Mouse (Mus musculus) myocyte (in vitro differentiated cells): ENCODE data around the gene Arid5b. TPM values are rescaled to one million over a fixed set of nuclear protein-coding genes. Genes with fewer than 3 reads are reported as not detected.

Experiments
- H3K27me3 ChIP-seq: one replicate; pipeline ENCODE4 v1.6.1; 2011; ENCODE audit not compliant: control insufficient read depth, insufficient read depth, insufficient read length
- H3K36me3 ChIP-seq: one replicate; pipeline ENCODE4 v1.6.1; 2011; ENCODE audit not compliant: control insufficient read depth, insufficient read depth
- H3K4me2 ChIP-seq: one replicate; pipeline ENCODE4 v1.6.1; 2011; ENCODE audit warnings: low read depth, control low read depth
- H3K4me3 ChIP-seq: one replicate; pipeline ENCODE4 v1.5.1; 2011; ENCODE audit warnings: mild to moderate bottlenecking, control low read depth, moderate library complexity
- H3K79me2 ChIP-seq: one replicate; pipeline ENCODE4 v1.6.1; 2011; ENCODE audit not compliant: control insufficient read depth, insufficient read depth
- H3ac ChIP-seq: one replicate; pipeline ENCODE4 v1.6.1; 2011; ENCODE audit not compliant: control insufficient read depth, insufficient read length
- CEBPB ChIP-seq: IDR thresholded peaks from 2 replicates; pipeline ENCODE4 v1.6.1; 2011; ENCODE audit warnings: mild to moderate bottlenecking, moderate library complexity; ENCODE audit not compliant: poor library complexity, insufficient read depth, severe bottlenecking
- E2F4 ChIP-seq: IDR thresholded peaks from one replicate; pipeline ENCODE4 v1.6.1; 2011; ENCODE audit warnings: mild to moderate bottlenecking, control low read depth, moderate library complexity; ENCODE audit not compliant: insufficient read depth
- MAX ChIP-seq: IDR thresholded peaks from one replicate; pipeline ENCODE4 v1.6.1; 2011; ENCODE audit warnings: low read depth, mild to moderate bottlenecking, control low read depth
- MYOD1 ChIP-seq, 3 experiments: IDR thresholded peaks; one replicate each; pipeline ENCODE4 v1.6.1; 2011; ENCODE audit warnings: control low read depth in 2 of 3, low read depth in 2 of 3, mild to moderate bottlenecking in 2 of 3, moderate library complexity in 1 of 3; ENCODE audit not compliant: insufficient read length in 2 of 3, control insufficient read depth in 1 of 3
- MYOG ChIP-seq, 3 experiments: IDR thresholded peaks; one replicate each; pipeline ENCODE4 v1.6.1; 2011; ENCODE audit warnings: control low read depth in 2 of 3, low read depth in 2 of 3, mild to moderate bottlenecking in 2 of 3; ENCODE audit not compliant: insufficient read length in 2 of 3, control insufficient read depth in 1 of 3, insufficient read depth in 1 of 3
- POLR2A ChIP-seq: IDR thresholded peaks from one replicate; pipeline ENCODE4 v1.6.1; 2011; ENCODE audit warnings: low read depth, mild to moderate bottlenecking, control low read depth, moderate library complexity; ENCODE audit not compliant: insufficient read length
- POLR2AphosphoS2 ChIP-seq: IDR thresholded peaks from one replicate; pipeline ENCODE4 v1.6.1; 2011; ENCODE audit warnings: low read depth, control low read depth; ENCODE audit not compliant: insufficient read length
- REST ChIP-seq: IDR thresholded peaks from one replicate; pipeline ENCODE4 v1.6.1; 2011; ENCODE audit warnings: mild to moderate bottlenecking, control low read depth, moderate library complexity; ENCODE audit not compliant: insufficient read depth, insufficient read length
- SRF ChIP-seq: IDR thresholded peaks from one replicate; pipeline ENCODE4 v1.6.1; 2011; ENCODE audit warnings: low read depth; ENCODE audit not compliant: control insufficient read depth, insufficient read length
- TCF12 ChIP-seq: IDR thresholded peaks from one replicate; pipeline ENCODE4 v1.6.1; 2011; ENCODE audit warnings: mild to moderate bottlenecking, control low read depth; ENCODE audit not compliant: poor library complexity, insufficient read depth, severe bottlenecking
- TCF3 ChIP-seq: IDR thresholded peaks from one replicate; pipeline ENCODE4 v1.6.1; 2011; ENCODE audit warnings: low read depth, control low read depth; ENCODE audit not compliant: insufficient read length
- USF1 ChIP-seq: IDR thresholded peaks from one replicate; pipeline ENCODE4 v1.6.1; 2011; ENCODE audit warnings: low read depth, mild to moderate bottlenecking, control low read depth, moderate library complexity
- polyA plus RNA-seq: library from polyadenylated mRNA; unstranded; fragments of >200 nt; fragmentation: generic; extraction: Trizol; gene quantifications from one replicate; pipeline ENCODE4 v1.2.1, GENCODE M21; 2012; ENCODE audit warnings: missing spikeins

Arid5b gene
- polyA plus RNA-seq, 1 experiment: 7.7 TPM

GRCm38 (mm10) chr10:68240804-68241485, 37.6 kb downstream of the Arid5b start:
- Histone ChIP-seq H3K79me2 (peaks cover 22% of the 10 kb centered on the region), H3K36me3 (peaks cover 19% of the 10 kb centered on the region), H3K27me3 (no peaks in the 10 kb centered on the region), H3K4me2 (no peak overlapping the region), H3K4me3 (no peak overlapping the region), H3ac (no peak overlapping the region)
- TF ChIP-seq POLR2AphosphoS2 (no peak), USF1 (no peak), CEBPB (no peak), TCF3 (no peak), TCF12 (no peak), MYOD1 (IDR thresholded peaks at IDR 0.05; ENCODE audit: control insufficient read depth in 1 of 3, insufficient read length in 2 of 3, low read depth in 2 of 3) (no peak), POLR2A (no peak), E2F4 (no peak), MAX (no peak), SRF (no peak), MYOG (IDR thresholded peaks at IDR 0.05; ENCODE audit: control insufficient read depth in 1 of 3, insufficient read depth in 1 of 3, insufficient read length in 2 of 3, low read depth in 2 of 3) (no peak), REST (no peak)

GRCm38 (mm10) chr10:68240094-68240803, 38.3 kb downstream of the Arid5b start:
- Histone ChIP-seq H3K4me2 (peak overlapping the region; percentile 63), H3ac (no peak overlapping the region), H3K79me2 (peaks cover 25% of the 10 kb centered on the region), H3K27me3 (no peaks in the 10 kb centered on the region), H3K36me3 (peaks cover 21% of the 10 kb centered on the region), H3K4me3 (no peak overlapping the region)
- TF ChIP-seq TCF3: no peak
- no peak for TF ChIP-seq CEBPB
- no peak for TF ChIP-seq USF1
- TF ChIP-seq MYOG (IDR thresholded peaks at IDR 0.05; ENCODE audit: control insufficient read depth in 1 of 3, insufficient read depth in 1 of 3, insufficient read length in 2 of 3, low read depth in 2 of 3): no peak
- TF ChIP-seq POLR2A: no peak
- TF ChIP-seq POLR2AphosphoS2: no peak
- TF ChIP-seq TCF12: no peak
- TF ChIP-seq E2F4: no peak
- TF ChIP-seq REST: no peak
- no peak for TF ChIP-seq MAX
- TF ChIP-seq MYOD1 (IDR thresholded peaks at IDR 0.05; ENCODE audit: control insufficient read depth in 1 of 3, insufficient read length in 2 of 3, low read depth in 2 of 3): no peak
- TF ChIP-seq SRF: no peak

- no peak overlapping the region for H3ac ChIP-seq
- H3K4me3 ChIP-seq: no peak overlapping the region
These were observed 39.0 kb downstream of the Arid5b start for GRCm38 (mm10) chr10:68239426-68240070.

GRCm38 (mm10) chr10:68238707-68239425, 39.7 kb downstream of the Arid5b start:
- Histone ChIP-seq H3K27me3 (no peaks in the 10 kb centered on the region), H3ac (no peak overlapping the region), H3K79me2 (peaks cover 25% of the 10 kb centered on the region), H3K4me2 (peak overlapping the region; percentile 63), H3K36me3 (peaks cover 21% of the 10 kb centered on the region), H3K4me3 (no peak overlapping the region)
- TF ChIP-seq MAX (no peak), MYOD1 (IDR thresholded peaks at IDR 0.05; ENCODE audit: control insufficient read depth in 1 of 3, insufficient read length in 2 of 3, low read depth in 2 of 3) (no peak), REST (no peak), USF1 (no peak), POLR2A (no peak), TCF12 (no peak)

More at GRCm38 (mm10) chr10:68239426-68240070, 39.0 kb downstream of the Arid5b start:
- H3K36me3 ChIP-seq: peaks cover 21% of the 10 kb centered on the region
- peaks cover 25% of the 10 kb centered on the region for H3K79me2 ChIP-seq
- TF ChIP-seq REST (no peak), POLR2A (no peak)
- peak overlapping the region; percentile 63 for H3K4me2 ChIP-seq
- H3K27me3 ChIP-seq: no peaks in the 10 kb centered on the region
